Mouse (Mus musculus) cerebellum, postnatal 14 days (tissue): ENCODE measurements around the gene Adcyap1r1.

Experiments used
- DNase-seq, 2 experiments: peaks; one replicate each; pipeline ENCODE4 v3.0.0; 2021; ENCODE audit warnings: mixed read lengths in 2 of 2

The Adcyap1r1 gene

DNA sequence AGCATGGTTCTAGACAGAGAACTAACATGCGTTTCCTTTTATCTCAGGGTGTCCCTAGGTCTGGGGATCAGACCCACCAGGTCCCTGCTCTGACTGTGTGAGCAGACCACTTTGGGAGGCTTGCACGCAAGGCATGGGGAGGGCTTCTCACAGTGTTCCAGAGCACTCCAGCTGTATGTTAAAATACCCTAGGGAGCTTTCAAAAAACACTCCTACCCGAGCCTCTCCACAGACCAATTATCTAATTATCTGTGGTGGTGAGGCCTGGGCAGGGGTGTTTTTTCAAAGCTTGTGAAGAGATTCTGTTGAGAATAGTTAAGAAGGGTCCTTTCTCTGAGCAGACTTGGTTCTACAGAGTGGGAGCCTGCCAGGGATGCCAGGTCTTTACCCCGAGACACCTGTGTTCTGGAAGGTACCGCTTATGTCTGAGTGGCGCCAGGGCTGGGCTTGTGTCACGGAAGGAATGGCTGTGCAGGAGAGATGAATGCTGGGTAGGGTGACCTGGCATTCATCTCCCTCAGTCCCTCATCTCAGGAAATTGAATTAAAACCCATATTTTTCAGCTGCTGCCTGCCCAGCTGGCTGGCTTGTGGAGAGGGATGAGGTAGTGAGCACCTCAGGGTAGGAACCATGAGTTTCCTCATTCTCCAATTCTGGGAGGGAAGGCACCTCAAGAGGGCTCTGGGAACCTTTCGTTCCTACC lies 2.7 kb upstream of the Adcyap1r1 start:
- peak in 1 of 2 experiments; percentile 8 for DNase-seq

DNA sequence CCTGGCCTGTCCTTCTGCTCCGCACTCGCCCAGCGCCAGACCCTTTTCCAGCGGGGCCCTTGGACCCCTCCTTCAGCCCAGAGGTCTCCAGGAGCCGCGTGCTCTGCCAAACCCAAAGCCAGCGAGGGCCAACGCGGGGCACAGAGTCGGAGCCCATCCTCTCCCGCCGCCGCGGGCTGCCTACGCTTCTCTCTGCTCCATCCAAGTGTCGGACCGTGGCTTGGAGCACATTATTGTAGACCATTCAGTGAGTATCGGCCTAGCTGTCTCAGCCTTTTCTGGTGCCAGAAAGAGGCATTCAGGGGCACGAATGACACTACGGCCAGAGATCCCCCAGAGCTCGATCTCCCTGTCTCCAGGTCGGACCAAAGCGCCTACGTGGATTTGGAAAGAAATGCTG lies 603 bp downstream of the Adcyap1r1 start:
- no peak for DNase-seq

GRCm38 (mm10) chr6:55453548-55453947 lies 1.8 kb downstream of the Adcyap1r1 start:
- peak; percentile 66 to 79 for DNase-seq

DNA sequence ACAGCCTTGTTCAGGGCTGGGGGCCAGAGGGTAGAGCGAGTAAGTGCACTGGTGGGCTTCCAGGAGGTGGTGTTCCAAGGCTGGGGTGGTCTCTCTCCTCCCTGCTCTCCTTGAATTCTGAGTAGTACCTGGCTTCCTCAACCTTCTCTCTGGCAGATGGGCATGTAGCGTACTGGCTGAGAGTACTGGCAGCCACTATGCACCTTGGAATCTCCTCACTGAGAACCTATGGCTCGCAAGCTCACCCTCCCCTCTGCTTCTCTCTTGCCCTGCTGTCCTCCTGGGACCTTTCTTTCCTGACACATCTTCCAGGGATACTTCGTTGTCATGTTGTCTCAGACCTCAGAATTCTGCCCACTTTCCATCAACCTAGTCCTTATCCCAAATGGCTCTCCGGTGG lies 3.9 kb downstream of the Adcyap1r1 start:
- DNase-seq, result peak; percentile 59 to 78

DNA sequence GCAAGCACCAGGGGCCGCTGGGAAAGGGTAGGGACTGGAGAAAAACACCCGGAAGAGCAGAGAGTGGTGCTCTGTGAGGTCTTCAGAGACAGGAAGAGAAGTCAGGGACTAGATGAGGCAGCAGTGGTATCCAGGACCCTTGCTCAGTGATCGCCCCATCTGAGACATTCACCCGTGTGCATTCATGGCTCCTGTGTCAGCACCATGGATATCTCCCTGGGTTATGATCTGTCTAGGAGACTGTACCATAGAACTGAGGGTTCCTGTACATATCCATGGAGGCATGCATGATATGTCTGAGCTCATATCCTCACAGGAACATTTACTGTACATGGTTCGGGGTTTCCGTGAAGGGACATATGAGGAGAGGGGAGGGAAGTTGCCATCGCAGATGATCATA lies 5.9 kb downstream of the Adcyap1r1 start:
- DNase-seq, result no peak

DNA sequence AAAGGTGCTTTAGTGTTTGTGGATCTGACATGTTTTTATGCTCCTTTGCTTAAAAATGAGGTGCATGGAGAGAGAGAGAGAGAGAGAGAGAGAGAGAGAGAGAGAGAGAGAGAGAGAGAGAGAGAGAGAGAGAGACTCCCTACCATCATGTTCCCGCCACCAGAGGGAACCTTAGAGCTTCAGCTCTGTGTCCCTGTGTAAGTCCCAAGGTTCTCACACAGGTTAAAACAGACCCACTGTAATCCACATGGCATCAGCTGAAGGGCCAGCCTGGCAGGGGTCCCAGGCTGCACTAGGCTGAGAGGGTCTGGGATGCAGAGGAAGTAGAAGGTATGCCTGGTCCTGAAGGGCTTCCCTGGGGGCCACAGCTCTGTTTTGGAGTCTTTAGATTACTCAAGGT lies 6.4 kb downstream of the Adcyap1r1 start:
- peak; percentile 66 to 69 for DNase-seq

DNA sequence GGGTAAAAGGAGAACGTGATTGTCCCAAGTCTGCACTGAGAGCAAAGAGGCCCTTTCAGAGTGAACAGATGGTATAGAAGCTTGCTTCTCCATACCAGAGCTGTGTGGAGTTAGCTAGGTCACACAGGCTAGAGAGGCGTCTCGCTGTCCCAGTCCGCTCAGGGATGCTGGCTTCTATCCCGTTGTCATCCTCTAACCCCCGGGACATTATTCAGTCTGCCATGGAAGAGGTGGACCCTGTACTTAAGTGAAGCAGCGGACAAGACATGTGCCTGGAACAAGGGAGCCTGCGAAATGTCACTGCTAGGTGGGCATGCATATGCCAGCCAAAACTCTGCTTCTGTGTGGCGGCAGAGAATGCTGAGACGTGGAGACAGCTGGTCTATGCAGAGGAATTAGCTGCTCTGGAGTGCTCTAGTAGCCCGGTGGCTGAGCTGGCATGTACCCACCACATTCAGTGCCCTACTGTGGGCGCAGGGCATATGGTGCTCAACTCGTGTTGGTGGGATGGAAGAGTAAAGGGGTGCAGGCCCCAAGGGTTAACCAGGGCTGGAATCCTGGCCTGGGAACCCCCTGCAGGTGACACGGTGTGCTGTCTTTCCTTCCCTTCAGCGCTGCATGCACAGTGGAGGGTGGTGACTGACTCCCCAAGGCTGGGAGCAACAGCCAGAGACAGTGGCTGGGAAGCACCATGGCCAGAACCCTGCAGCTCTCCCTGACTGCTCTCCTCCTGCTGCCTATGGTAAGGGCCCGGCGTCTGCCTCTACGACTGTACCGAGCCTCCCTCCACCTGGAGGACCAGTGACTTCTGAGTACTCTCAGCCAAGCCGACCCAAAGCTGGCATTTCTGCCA lies 8.0 kb downstream of the Adcyap1r1 start:
- DNase-seq, result peak; percentile 69

- no peak for DNase-seq
These were observed 9.4 kb downstream of the Adcyap1r1 start for GRCm38 (mm10) chr6:55461141-55461540.

- no peak for DNase-seq
These were observed 9.9 kb downstream of the Adcyap1r1 start for GRCm38 (mm10) chr6:55461678-55462077.

GRCm38 (mm10) chr6:55462394-55462793 lies 10.6 kb downstream of the Adcyap1r1 start:
- DNase-seq, result no peak

GRCm38 (mm10) chr6:55463966-55464365 lies 12.2 kb downstream of the Adcyap1r1 start:
- no peak for DNase-seq

DNA sequence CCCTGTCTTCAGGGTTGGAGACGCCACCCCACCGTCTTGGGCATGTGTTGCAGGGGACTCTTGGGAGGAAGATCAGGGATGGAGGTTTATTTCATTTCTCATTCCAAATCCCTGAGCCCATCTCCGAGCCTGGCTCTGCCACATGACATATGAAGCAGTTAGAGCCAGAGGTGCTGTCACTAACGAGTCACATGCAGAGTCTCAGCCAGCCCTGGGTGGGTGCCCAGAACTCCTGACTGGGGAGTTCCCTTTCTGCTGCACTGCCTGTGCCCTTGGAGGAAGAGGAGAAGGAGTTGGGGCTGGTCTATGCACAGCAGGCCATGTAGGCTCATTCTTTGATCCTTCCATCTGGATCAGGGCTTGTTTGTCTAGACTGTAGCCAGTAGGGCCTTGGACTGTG lies 13.5 kb downstream of the Adcyap1r1 start:
- DNase-seq, result peak; percentile 50 to 63

- DNase-seq, result no peak
These were observed 14.6 kb downstream of the Adcyap1r1 start for GRCm38 (mm10) chr6:55466301-55466761.

GRCm38 (mm10) chr6:55470691-55471090 lies 18.9 kb downstream of the Adcyap1r1 start:
- DNase-seq, result peak in 1 of 2 experiments; percentile 48

GRCm38 (mm10) chr6:55472381-55472780 lies 20.6 kb downstream of the Adcyap1r1 start:
- DNase-seq, result peak; percentile 69 to 72

DNA sequence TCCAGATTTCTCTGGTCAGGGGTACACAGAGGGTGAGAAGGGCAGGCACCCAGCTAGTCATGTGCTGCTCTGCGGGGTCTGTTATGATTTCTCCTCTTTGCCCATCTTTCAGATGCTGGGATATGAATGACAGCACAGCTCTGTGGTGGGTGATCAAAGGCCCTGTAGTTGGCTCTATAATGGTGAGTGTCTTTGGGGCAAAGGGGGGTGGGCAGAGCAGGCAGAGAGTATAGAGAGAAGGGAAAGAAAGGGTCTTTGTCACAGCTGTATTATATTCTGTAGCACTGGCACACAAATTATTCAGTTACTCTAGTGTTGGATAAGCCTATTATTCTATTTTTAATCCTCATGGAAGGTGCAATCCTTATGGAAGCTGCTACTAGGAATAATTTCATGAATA lies 29.2 kb downstream of the Adcyap1r1 start:
- no peak for DNase-seq

DNA sequence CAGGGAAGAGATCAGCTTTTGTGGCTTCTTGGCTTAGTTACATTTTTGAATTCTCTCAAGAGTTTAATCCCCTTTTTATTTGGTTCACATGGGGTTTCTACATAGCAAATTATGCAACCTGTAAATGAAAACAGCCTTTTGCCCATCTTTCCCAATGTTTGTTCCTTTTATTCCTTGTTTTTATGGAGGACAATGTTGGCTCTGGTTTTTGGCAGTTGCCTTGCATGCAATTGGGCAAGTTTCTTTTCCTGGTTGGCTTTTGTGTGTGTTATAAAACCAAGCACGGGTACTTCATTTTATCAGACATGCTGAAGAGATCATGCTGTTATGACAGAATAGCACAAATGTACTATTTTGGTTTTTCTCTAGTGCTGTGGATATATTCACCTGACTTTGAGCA lies 30.7 kb downstream of the Adcyap1r1 start:
- no peak for DNase-seq

GRCm38 (mm10) chr6:55483360-55483759 lies 31.6 kb downstream of the Adcyap1r1 start:
- DNase-seq, result no peak

DNA sequence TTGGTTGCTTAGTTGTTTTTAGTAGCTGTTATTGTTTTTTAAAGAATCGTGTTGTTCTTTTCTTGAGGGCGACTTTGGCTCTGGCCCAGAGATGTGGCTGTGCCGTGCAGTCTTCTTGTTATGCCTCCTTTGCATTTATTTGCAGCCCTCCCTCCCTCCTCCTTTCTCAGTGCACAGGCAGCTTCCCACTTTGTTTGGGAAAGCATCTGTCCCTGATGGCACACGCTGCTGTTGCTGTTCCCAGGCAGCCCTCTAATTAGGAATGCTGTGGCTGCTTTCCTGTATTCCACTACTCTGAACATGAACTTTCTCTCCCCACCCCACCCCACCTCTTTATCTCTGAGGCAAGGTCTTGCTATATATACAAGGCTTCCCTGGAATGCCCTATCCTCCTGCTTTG lies 32.4 kb downstream of the Adcyap1r1 start:
- no peak for DNase-seq

- DNase-seq, result no peak
These were observed 33.4 kb downstream of the Adcyap1r1 start for GRCm38 (mm10) chr6:55485216-55485615.

DNA sequence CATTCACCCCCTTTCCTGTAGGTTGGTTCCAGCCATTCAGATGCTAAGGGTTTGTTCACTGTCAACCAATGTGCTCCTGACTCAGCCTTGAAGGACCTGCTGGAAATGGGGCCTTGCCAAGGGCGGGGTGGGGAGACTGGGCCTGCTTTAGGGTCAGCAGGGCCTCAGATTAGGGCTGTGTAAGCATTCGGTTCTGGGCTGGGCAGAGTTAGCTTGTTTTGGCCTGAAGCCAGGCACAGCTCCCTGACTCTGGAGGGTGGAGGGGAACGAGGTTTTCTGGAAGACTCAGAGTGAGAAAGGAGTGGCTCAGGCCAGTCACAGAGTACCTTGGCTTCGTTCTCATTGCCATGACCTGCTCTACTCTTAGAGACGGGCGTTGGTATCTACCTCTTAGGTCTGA lies 35.9 kb downstream of the Adcyap1r1 start:
- DNase-seq, result no peak

- no peak for DNase-seq
These were observed 44.4 kb downstream of the Adcyap1r1 start for GRCm38 (mm10) chr6:55496201-55496600.

GRCm38 (mm10) chr6:55498753-55499152 lies 47.0 kb downstream of the Adcyap1r1 start:
- DNase-seq, result no peak

DNA sequence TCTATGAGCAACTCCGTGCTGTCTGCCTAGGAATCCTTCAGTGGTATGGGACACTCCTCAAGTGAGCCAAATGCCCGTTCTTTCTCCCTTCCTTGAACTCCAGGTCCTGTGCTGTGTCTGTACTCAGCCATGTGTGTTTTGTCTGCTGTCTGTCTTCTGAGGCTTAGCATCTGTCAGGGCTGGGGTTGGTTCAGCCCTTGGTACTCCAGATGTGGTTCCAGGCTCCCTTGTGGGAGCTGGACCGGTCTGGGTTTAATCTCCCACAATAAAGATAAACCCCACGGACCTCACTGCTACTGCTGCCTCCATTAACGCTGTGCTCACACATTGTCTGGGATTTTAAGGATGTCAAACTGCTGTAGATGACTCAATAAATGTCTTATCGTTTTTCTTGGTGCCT lies 49.3 kb downstream of the Adcyap1r1 start:
- DNase-seq, result no peak
